Mouse (Mus musculus): Measurements from ENCODE around the gene Snx20.

Snx20 gene

GRCm38 (mm10) chr8:88604065-88605038, 31.6 kb downstream of the Snx20 start:
- peak; percentile 75 to 81 for DNase-seq

- no peak for DNase-seq
Observed at GRCm38 (mm10) chr8:88603446-88603989, 32.4 kb downstream of the Snx20 start.

GRCm38 (mm10) chr8:88599491-88599890, 36.4 kb downstream of the Snx20 start:
- peak in 1 of 2 experiments; percentile 42 for DNase-seq

GRCm38 (mm10) chr8:88598578-88598977, 37.4 kb downstream of the Snx20 start:
- DNase-seq, result no peak

GRCm38 (mm10) chr8:88596042-88596441, 39.9 kb downstream of the Snx20 start:
- DNase-seq, result no peak

- DNase-seq, result no peak
Observed at GRCm38 (mm10) chr8:88593947-88594346, 42.0 kb downstream of the Snx20 start.

GRCm38 (mm10) chr8:88590226-88590625, 45.7 kb downstream of the Snx20 start:
- no peak for DNase-seq

GRCm38 (mm10) chr8:88588205-88588889, 47.6 kb downstream of the Snx20 start:
- no peak for DNase-seq

- DNase-seq, result no peak
Observed at GRCm38 (mm10) chr8:88583863-88584262, 52.1 kb downstream of the Snx20 start.

GRCm38 (mm10) chr8:88580785-88581184, 55.1 kb downstream of the Snx20 start:
- DNase-seq, result no peak

GRCm38 (mm10) chr8:88579668-88580330, 56.1 kb downstream of the Snx20 start:
- DNase-seq, result peak; percentile 62 to 69

GRCm38 (mm10) chr8:88579246-88579645, 56.7 kb downstream of the Snx20 start:
- DNase-seq, result no peak

- no peak for DNase-seq
Observed at GRCm38 (mm10) chr8:88578413-88579175, 57.3 kb downstream of the Snx20 start.

GRCm38 (mm10) chr8:88577666-88578065, 58.3 kb downstream of the Snx20 start:
- peak in 1 of 2 experiments; percentile 43 for DNase-seq

All from cerebellum, postnatal 14 days (tissue).